Comparison of ENCODE assay signal across 8 mouse cellular contexts in genomic region chr7:4995268-4996002, GRCm38 (mm10). TPM values are rescaled to one million over a fixed set of nuclear protein-coding genes. Genes with fewer than 3 reads are reported as not detected.
A peak's percentile ranks its signal among the peaks of the same experiment; 100 is the strongest.
DNase-seq lines count a peak whose midpoint lies in the region; ATAC-seq and TF ChIP-seq lines count a peak whose summit lies in the region.

No protein-coding gene starts in this region.

- ATAC-seq in lung, embryonic 15.5 days (ENCODE audit: borderline replicate concordance, extremely low read depth, low FRiP score, low TSS enrichment) = no peak; the same call in none of the 2 replicates
- no peak; the same call in 1 of the 2 replicates for ATAC-seq in intestine, postnatal 0 days
- ATAC-seq in neural tube, embryonic 14.5 days (ENCODE audit: low read depth) = peak; percentile 6; the same call in 1 of the 2 replicates

- peak overlapping the region; percentile 68 for H3K9ac ChIP-seq in lung, embryonic 15.5 days
- peak overlapping the region; percentile 76 for H3K9ac ChIP-seq in intestine, postnatal 0 days (ENCODE audit: low read depth, low read length)
- peak overlapping the region; percentile 78 for H3K9ac ChIP-seq in neural tube, embryonic 14.5 days (replicated peaks; ENCODE audit: low read depth, low read length)

- H3K27me3 ChIP-seq in lung, embryonic 15.5 days = no peaks in the 10 kb centered on the region
- H3K27me3 ChIP-seq in intestine, postnatal 0 days (replicated peaks; ENCODE audit: control insufficient read depth, insufficient read depth, low read length) = no peaks in the 10 kb centered on the region
- no peaks in the 10 kb centered on the region for H3K27me3 ChIP-seq in neural tube, embryonic 14.5 days (ENCODE audit: control insufficient read depth, insufficient read depth, low read length)

- H3K4me2 ChIP-seq in lung, embryonic 15.5 days = peak overlapping the region; percentile 84
- H3K4me2 ChIP-seq in intestine, postnatal 0 days (replicated peaks; ENCODE audit: low read depth) = peak overlapping the region; percentile 90
- peak overlapping the region; percentile 69 for H3K4me2 ChIP-seq in neural tube, embryonic 14.5 days (ENCODE audit: low read depth, low read length)

- TF ChIP-seq POLR2A in embryonic fibroblast, embryonic 13.5 days (IDR thresholded peaks at IDR 0.05; ENCODE audit: low read depth, low read length) = no peak

- WGBS in lung, embryonic 15.5 days = 5% methylated on average over 19 of the region's 19 CpGs
- WGBS in intestine, postnatal 0 days = 6% methylated on average over 19 of the region's 19 CpGs
- WGBS in neural tube, embryonic 14.5 days = 8% methylated on average over 18 of the region's 19 CpGs

- no peak for DNase-seq in lung, postnatal 25 days (ENCODE audit: low spot score)
- DNase-seq in frontal cortex, postnatal 36 days (ENCODE audit: low spot score in 2 of 2) = no peak
- DNase-seq in urinary bladder, postnatal 36 days (ENCODE audit: low spot score in 2 of 2) = no peak
- DNase-seq in layer of hippocampus, postnatal 25 days (ENCODE audit: extremely low spot score in 1 of 2, low spot score in 1 of 2) = no peak

- no peaks in the 10 kb centered on the region for H3K9me3 ChIP-seq in lung, embryonic 15.5 days
- H3K9me3 ChIP-seq in intestine, postnatal 0 days (ENCODE audit: control insufficient read depth) = 0 out of 2 replicates have a peak, but pooled peaks cover 3% of the 10 kb centered on the region
- no peaks in the 10 kb centered on the region; the same call in 1 of the 2 replicates for H3K9me3 ChIP-seq in neural tube, embryonic 14.5 days (ENCODE audit: control insufficient read depth, low read length)

- TF ChIP-seq CTCF in embryonic fibroblast, embryonic 13.5 days (IDR thresholded peaks at IDR 0.05; ENCODE audit: borderline replicate concordance, insufficient read depth, low read length) = no peak
- TF ChIP-seq CTCF in intestine, postnatal 0 days (IDR thresholded peaks at IDR 0.05; ENCODE audit: low read depth) = no peak

- H3K36me3 ChIP-seq in lung, embryonic 15.5 days = peaks cover 19% of the 10 kb centered on the region
- H3K36me3 ChIP-seq in intestine, postnatal 0 days (ENCODE audit: control insufficient read depth, insufficient read depth) = peaks cover 16% of the 10 kb centered on the region; the same call in 1 of the 2 replicates
- peaks cover 14% of the 10 kb centered on the region for H3K36me3 ChIP-seq in neural tube, embryonic 14.5 days (ENCODE audit: control insufficient read depth, insufficient read depth, low read length)

- peak overlapping the region; percentile 79 for H3K27ac ChIP-seq in lung, embryonic 15.5 days
- H3K27ac ChIP-seq in embryonic fibroblast, embryonic 13.5 days (ENCODE audit: insufficient read depth, low read length) = no peak overlapping the region
- peak overlapping the region; percentile 62 for H3K27ac ChIP-seq in intestine, postnatal 0 days (ENCODE audit: low read depth, low read length)
- H3K27ac ChIP-seq in neural tube, embryonic 14.5 days (ENCODE audit: low read depth, low read length) = peak overlapping the region; percentile 63; the same call in 1 of the 2 replicates

- peak overlapping the region; percentile 69 for H3K4me3 ChIP-seq in lung, embryonic 15.5 days
- H3K4me3 ChIP-seq in embryonic fibroblast, embryonic 13.5 days (ENCODE audit: insufficient read depth, low read length) = peak overlapping the region; percentile 74
- H3K4me3 ChIP-seq in intestine, postnatal 0 days (ENCODE audit: low read depth, low read length) = peak overlapping the region; percentile 79
- H3K4me3 ChIP-seq in neural tube, embryonic 14.5 days (ENCODE audit: low read depth, low read length) = peak overlapping the region; percentile 69

- H3K4me1 ChIP-seq in lung, embryonic 15.5 days = peaks cover 22% of the 10 kb centered on the region
- H3K4me1 ChIP-seq in embryonic fibroblast, embryonic 13.5 days (ENCODE audit: control insufficient read depth, insufficient read depth, low read length) = no peaks in the 10 kb centered on the region
- H3K4me1 ChIP-seq in intestine, postnatal 0 days (replicated peaks; ENCODE audit: control insufficient read depth, insufficient read depth, low read length) = no peaks in the 10 kb centered on the region
- H3K4me1 ChIP-seq in neural tube, embryonic 14.5 days (ENCODE audit: control insufficient read depth, insufficient read depth, low read length) = peaks cover 26% of the 10 kb centered on the region

RNA-seq across cellular contexts. Expression of gene Zfp579, which starts 0.5 kb away (rescaled TPM):
- 31.5 and 32.0 TPM in 2 replicates for polyA plus RNA-seq in lung, embryonic 15.5 days (2015; fragmentation: Nextera tagmentation; extraction: Ambion mirVana)
- polyA plus RNA-seq in embryonic fibroblast, embryonic 13.5 days (2011; ENCODE audit: insufficient read length, low read depth, missing spikeins) = 11.0 and 15.6 TPM in 2 replicates
- 10.5 and 12.9 TPM in 2 replicates for polyA plus RNA-seq in intestine, postnatal 0 days (2015; fragmentation: Nextera tagmentation; extraction: Ambion mirVana)
- 55.6 and 67.7 TPM in 2 replicates for polyA plus RNA-seq in neural tube, embryonic 14.5 days (2014; fragmentation: Nextera tagmentation; extraction: Ambion mirVana)
- total RNA-seq in layer of hippocampus, postnatal 25 days (2021) = 10 to 100 TPM; 31.9 to 41.4 TPM

RNA-seq across cellular contexts. Expression of gene Zfp524, which starts 18.8 kb away (rescaled TPM):
- 15.8 TPM in 2 replicates for polyA plus RNA-seq in lung, embryonic 15.5 days (2015; fragmentation: Nextera tagmentation; extraction: Ambion mirVana)
- polyA plus RNA-seq in embryonic fibroblast, embryonic 13.5 days (2011; ENCODE audit: insufficient read length, low read depth, missing spikeins) = 8.7 and 10.5 TPM in 2 replicates
- 21.9 and 22.6 TPM in 2 replicates for polyA plus RNA-seq in intestine, postnatal 0 days (2015; fragmentation: Nextera tagmentation; extraction: Ambion mirVana)
- 5.9 and 7.9 TPM in 2 replicates for polyA plus RNA-seq in neural tube, embryonic 14.5 days (2014; fragmentation: Nextera tagmentation; extraction: Ambion mirVana)
- total RNA-seq in layer of hippocampus, postnatal 25 days (2021) = 1 to 10 TPM; 7.7 to 8.2 TPM

RNA-seq across cellular contexts. Expression of gene Fiz1, which starts 19.1 kb away (rescaled TPM):
- polyA plus RNA-seq in lung, embryonic 15.5 days (2015; fragmentation: Nextera tagmentation; extraction: Ambion mirVana) = 45.5 and 47.3 TPM in 2 replicates
- 23.6 and 27.5 TPM in 2 replicates for polyA plus RNA-seq in embryonic fibroblast, embryonic 13.5 days (2011; ENCODE audit: insufficient read length, low read depth, missing spikeins)
- 15.5 and 16.1 TPM in 2 replicates for polyA plus RNA-seq in intestine, postnatal 0 days (2015; fragmentation: Nextera tagmentation; extraction: Ambion mirVana)
- 27.2 and 30.4 TPM in 2 replicates for polyA plus RNA-seq in neural tube, embryonic 14.5 days (2014; fragmentation: Nextera tagmentation; extraction: Ambion mirVana)
- 10 to 100 TPM; 21.3 to 21.7 TPM for total RNA-seq in layer of hippocampus, postnatal 25 days (2021)

RNA-seq across cellular contexts. Expression of gene Gm44973, which starts 19.9 kb away (rescaled TPM):
- 1.2 TPM in 1 of 2 replicates, not detected in the other for polyA plus RNA-seq in lung, embryonic 15.5 days (2015; fragmentation: Nextera tagmentation; extraction: Ambion mirVana)
- not detected in 2 replicates for polyA plus RNA-seq in embryonic fibroblast, embryonic 13.5 days (2011; ENCODE audit: insufficient read length, low read depth, missing spikeins)
- polyA plus RNA-seq in intestine, postnatal 0 days (2015; fragmentation: Nextera tagmentation; extraction: Ambion mirVana) = 4.4 and 4.7 TPM in 2 replicates
- polyA plus RNA-seq in neural tube, embryonic 14.5 days (2014; fragmentation: Nextera tagmentation; extraction: Ambion mirVana) = 2.6 and 2.7 TPM in 2 replicates
- total RNA-seq in layer of hippocampus, postnatal 25 days (2021) = not detected

RNA-seq across cellular contexts. Expression of gene Sbk3, which starts 24.5 kb away (rescaled TPM):
- 0.52 and 0.77 TPM in 2 replicates for polyA plus RNA-seq in lung, embryonic 15.5 days (2015; fragmentation: Nextera tagmentation; extraction: Ambion mirVana)
- not detected in 2 replicates for polyA plus RNA-seq in embryonic fibroblast, embryonic 13.5 days (2011; ENCODE audit: insufficient read length, low read depth, missing spikeins)
- not detected in 2 replicates for polyA plus RNA-seq in intestine, postnatal 0 days (2015; fragmentation: Nextera tagmentation; extraction: Ambion mirVana)
- polyA plus RNA-seq in neural tube, embryonic 14.5 days (2014; fragmentation: Nextera tagmentation; extraction: Ambion mirVana) = 0.52 and 0.75 TPM in 2 replicates
- total RNA-seq in layer of hippocampus, postnatal 25 days (2021) = under 1 TPM; 0.59 to 0.66 TPM
